Mouse (Mus musculus) limb, embryonic 12.5 days (tissue): Measurements from ENCODE around the gene Hgd. TPM values are rescaled to one million over a fixed set of nuclear protein-coding genes. Genes with fewer than 3 reads are reported as not detected.

Source experiments
- ATAC-seq: fragments of 200-750 bp; cut with Nextera tagmentation; 2 replicates; pipeline ENCODE4 v1.8.0; 2017; ENCODE audit warnings: low read depth, moderate TSS enrichment; ENCODE audit not compliant: insufficient number of reproducible peaks, insufficient read depth, low FRiP score, low TSS enrichment
- H3K27ac ChIP-seq: fragments of 300-500 bp; sonication (generic); 2 replicates; pipeline ENCODE4 v1.5.1; 2016; ENCODE audit warnings: mild to moderate bottlenecking, moderate library complexity
- H3K27me3 ChIP-seq: fragments of 300-500 bp; sonication (generic); 2 replicates; pipeline ENCODE4 v1.6.1; 2016; ENCODE audit warnings: mild to moderate bottlenecking, moderate library complexity
- H3K36me3 ChIP-seq: fragments of 300-500 bp; sonication (generic); 2 replicates; pipeline ENCODE4 v1.6.1; 2016; ENCODE audit warnings: mild to moderate bottlenecking, moderate library complexity
- H3K4me1 ChIP-seq: fragments of 300-500 bp; sonication (generic); replicated peaks from 2 replicates; pipeline ENCODE4 v1.6.1; 2016
- H3K4me2 ChIP-seq: fragments of 300-500 bp; sonication (generic); 2 replicates; pipeline ENCODE4 v1.6.1; 2016; ENCODE audit warnings: mild to moderate bottlenecking, moderate library complexity
- H3K4me3 ChIP-seq: fragments of 300-500 bp; sonication (generic); replicated peaks from 2 replicates; pipeline ENCODE4 v1.5.1; 2016; ENCODE audit warnings: mild to moderate bottlenecking
- H3K9ac ChIP-seq: fragments of 300-500 bp; sonication (generic); replicated peaks from 2 replicates; pipeline ENCODE4 v1.6.1; 2016; ENCODE audit warnings: mild to moderate bottlenecking, moderate library complexity
- H3K9me3 ChIP-seq: fragments of 300-500 bp; sonication (generic); 2 replicates; pipeline ENCODE4 v1.6.1; 2016; ENCODE audit warnings: mild to moderate bottlenecking, moderate library complexity
- WGBS: fragments of 180-500 bp; shearing (Covaris S2); methylation state at CpG from one replicate; pipeline ENCODE4 v1.1.7; 2016; 5-methylcytosine and 5-hydroxymethylcytosine counted together
- polyA plus RNA-seq: library from polyadenylated mRNA; unstranded; fragments of >200 nt; fragmentation: Nextera tagmentation; extraction: Ambion mirVana; gene quantifications from 2 replicates; pipeline ENCODE4 v1.2.1, GENCODE M21; 2016

Hgd gene
- polyA plus RNA-seq, 1 experiment from 2014 or later = 0.36 TPM

DNA sequence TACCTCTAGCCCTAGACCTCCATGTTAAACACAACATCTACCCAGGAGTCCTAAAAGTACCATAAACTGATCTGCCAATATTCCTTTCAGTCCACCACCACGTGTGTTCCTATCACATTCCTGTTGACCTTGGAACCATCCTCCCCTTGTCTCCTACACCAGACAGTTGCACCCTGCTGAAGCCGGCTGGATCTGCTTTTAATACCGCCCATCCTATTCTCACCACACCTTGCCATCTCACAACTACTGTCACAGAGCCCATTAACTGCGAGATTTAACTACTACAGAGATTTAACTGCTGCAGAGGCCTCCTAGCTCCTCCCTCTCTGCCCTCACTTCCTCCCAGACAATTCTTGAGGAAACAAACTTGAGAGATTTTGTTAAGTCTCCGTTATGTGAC is 71.5 kb downstream of the Hgd start:
- H3K4me3 ChIP-seq = no peak overlapping the region
- no peak overlapping the region for H3K4me2 ChIP-seq
- no peak overlapping the region for H3K27ac ChIP-seq
- no peaks in the 10 kb centered on the region for H3K27me3 ChIP-seq
- WGBS = 82% methylated on average over 5 of the region's 5 CpGs
- peaks cover 25% of the 10 kb centered on the region for H3K36me3 ChIP-seq
- peaks cover 13% of the 10 kb centered on the region; the same call in 1 of the 2 replicates for H3K4me1 ChIP-seq
- no peaks in the 10 kb centered on the region for H3K9me3 ChIP-seq
- ATAC-seq = no peak
- no peak overlapping the region for H3K9ac ChIP-seq

- Histone ChIP-seq H3K9ac (no peak overlapping the region), H3K4me1 (peaks cover 13% of the 10 kb centered on the region; the same call in 1 of the 2 replicates), H3K9me3 (no peaks in the 10 kb centered on the region), H3K4me2 (peak overlapping the region; percentile 66; the same call in 1 of the 2 replicates), H3K27me3 (no peaks in the 10 kb centered on the region), H3K27ac (no peak overlapping the region), H3K36me3 (peaks cover 13% of the 10 kb centered on the region), H3K4me3 (no peak overlapping the region)
- no peak for ATAC-seq
- WGBS = 82% methylated on average over 5 of the region's 5 CpGs
Observed at GRCm38 (mm10) chr16:37652654-37653053, 72.7 kb downstream of the Hgd start.

DNA sequence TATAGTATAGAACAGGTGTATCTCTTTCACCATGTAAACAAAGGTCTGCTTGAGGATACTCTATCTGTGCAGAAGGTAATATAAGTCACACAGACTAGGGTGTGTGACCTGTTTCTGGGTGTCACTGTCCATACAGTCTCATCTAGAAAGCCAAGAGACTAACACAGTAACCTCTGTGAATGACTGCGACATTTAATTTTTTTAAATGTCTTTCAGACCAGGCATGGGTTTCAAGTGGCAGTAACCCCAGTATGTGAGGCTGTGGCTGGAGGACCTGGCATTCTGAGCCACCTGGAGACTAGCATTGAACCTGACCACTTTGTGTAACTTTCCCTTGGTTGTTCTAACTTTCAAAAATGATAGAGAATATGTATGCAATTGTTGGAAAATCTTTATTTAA is 73.1 kb downstream of the Hgd start:
- Histone ChIP-seq H3K4me1 (peaks cover 13% of the 10 kb centered on the region; the same call in 1 of the 2 replicates), H3K9me3 (no peaks in the 10 kb centered on the region), H3K27me3 (no peaks in the 10 kb centered on the region), H3K4me2 (peak overlapping the region; percentile 66), H3K27ac (no peak overlapping the region), H3K36me3 (peaks cover 9% of the 10 kb centered on the region), H3K4me3 (peak overlapping the region; percentile 60), H3K9ac (no peak overlapping the region)
- no peak for ATAC-seq
- WGBS = 89% methylated on average over 1 of the region's 1 CpGs

DNA sequence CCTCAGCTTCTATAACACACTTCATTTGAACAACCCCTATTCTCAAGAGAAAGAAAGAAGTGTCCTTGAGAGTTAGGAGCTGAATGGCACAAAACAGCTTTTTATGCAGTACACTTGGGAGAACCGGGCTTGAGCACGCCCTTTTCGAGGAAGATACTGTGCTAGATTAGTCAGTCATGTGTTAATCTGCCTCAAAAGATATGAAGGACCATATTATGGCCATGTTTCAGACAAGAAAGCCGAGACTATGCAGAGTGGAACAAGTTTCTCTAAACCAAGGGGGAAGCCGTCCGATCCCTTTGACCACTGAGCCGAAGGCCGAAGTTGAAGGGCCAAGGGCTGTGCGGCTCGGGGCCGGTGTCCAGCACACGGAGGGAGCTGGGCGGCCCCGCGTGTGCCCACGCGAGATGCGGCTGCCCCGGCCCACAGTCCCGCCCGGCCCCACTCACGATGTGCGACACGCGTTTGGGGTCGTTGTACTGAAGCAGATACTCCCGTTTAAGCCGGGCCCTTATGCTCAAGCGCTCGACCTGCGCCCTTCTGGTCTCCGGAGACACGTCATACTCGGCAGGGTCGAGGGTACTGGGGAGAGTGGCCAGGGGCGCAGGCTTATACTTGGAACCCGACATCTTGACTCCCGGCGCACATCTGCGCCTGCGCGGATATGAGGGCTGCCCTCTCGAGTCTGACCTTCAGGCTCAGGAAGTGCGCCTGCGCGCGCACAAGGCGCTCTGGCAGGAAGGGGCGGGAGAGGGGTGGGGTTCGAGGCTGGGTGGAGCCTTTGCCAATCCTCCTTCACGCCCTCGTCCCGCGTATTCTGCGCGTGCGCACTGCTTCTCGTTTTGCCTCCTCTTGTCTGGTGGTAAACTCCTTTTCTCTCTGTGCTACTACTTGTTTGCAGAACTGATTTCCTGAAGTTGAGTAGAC is 74.0 kb downstream of the Hgd start, which contains the start of gene Ndufb4:
TSS of gene Ndufb4 (minus strand) at position 723 of the 927 bp plus-strand sequence.
- Histone ChIP-seq H3K27ac (peak within 1 kb of the TSS; percentile 54; the same call in 1 of the 2 replicates), H3K4me1 (peaks cover 13% of the 10 kb centered on the region; the same call in 1 of the 2 replicates), H3K9ac (peak within 1 kb of the TSS; percentile 79), H3K36me3 (peaks cover 5% of the 10 kb centered on the region; the same call in 1 of the 2 replicates), H3K9me3 (no peaks in the 10 kb centered on the region), H3K27me3 (no peaks in the 10 kb centered on the region), H3K4me3 (peak within 1 kb of the TSS; percentile 60), H3K4me2 (peak within 1 kb of the TSS; percentile 66)
- peak; percentile 91 for ATAC-seq
- under 1% methylated on average over 51 of the region's 58 CpGs for WGBS

DNA sequence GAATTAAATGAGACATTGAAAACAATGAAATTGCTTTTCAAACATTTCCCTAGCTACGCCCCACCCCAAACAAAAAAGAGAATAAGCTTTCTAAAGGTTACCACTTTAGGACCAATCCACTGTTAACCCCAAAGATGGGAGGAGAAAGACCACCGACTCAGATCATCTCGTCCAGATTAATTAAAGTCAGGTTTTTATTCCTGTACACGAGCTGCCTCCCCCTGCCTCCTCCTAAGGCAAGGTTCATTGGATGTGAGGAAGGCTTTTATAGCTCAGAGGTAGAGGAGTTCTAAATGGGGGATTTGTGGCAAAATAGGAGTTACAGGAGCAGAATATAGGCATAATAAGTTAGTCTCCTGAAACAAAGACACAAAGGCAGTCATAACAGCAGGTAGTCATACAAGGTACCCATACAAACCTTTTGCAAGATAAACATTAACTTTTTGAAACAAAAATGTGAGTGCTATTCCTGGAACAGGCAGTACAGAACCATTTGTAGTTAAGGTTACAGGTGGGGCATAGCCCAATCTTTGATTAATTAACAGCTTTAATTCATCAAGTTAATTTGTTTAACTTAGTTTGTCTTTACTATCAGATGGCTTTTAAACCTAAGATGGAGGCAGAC is 75.0 kb downstream of the Hgd start:
- H3K27ac ChIP-seq = peak overlapping the region; percentile 37; the same call in 1 of the 2 replicates
- 56% methylated on average over 4 of the region's 4 CpGs for WGBS

GRCm38 (mm10) chr16:37655756-37656347 is 75.9 kb downstream of the Hgd start:
- H3K9ac ChIP-seq = no peak overlapping the region
- H3K4me1 ChIP-seq = peaks cover 13% of the 10 kb centered on the region; the same call in 1 of the 2 replicates
- WGBS = 27% methylated on average over 4 of the region's 4 CpGs
- no peak for ATAC-seq
- H3K27me3 ChIP-seq = no peaks in the 10 kb centered on the region
- no peak overlapping the region for H3K4me2 ChIP-seq
- H3K36me3 ChIP-seq = peaks cover 3% of the 10 kb centered on the region; the same call in 1 of the 2 replicates
- no peaks in the 10 kb centered on the region for H3K9me3 ChIP-seq
- H3K27ac ChIP-seq = no peak overlapping the region
- no peak overlapping the region for H3K4me3 ChIP-seq

More for the DNA sequence above, 75.0 kb downstream of the Hgd start:
- Histone ChIP-seq H3K27me3 (no peaks in the 10 kb centered on the region), H3K36me3 (peaks cover 5% of the 10 kb centered on the region; the same call in 1 of the 2 replicates), H3K4me3 (peak overlapping the region; percentile 60; the same call in 1 of the 2 replicates), H3K4me2 (peak overlapping the region; percentile 54), H3K9me3 (no peaks in the 10 kb centered on the region), H3K4me1 (peaks cover 13% of the 10 kb centered on the region; the same call in 1 of the 2 replicates), H3K9ac (no peak overlapping the region)
- no peak for ATAC-seq

DNA sequence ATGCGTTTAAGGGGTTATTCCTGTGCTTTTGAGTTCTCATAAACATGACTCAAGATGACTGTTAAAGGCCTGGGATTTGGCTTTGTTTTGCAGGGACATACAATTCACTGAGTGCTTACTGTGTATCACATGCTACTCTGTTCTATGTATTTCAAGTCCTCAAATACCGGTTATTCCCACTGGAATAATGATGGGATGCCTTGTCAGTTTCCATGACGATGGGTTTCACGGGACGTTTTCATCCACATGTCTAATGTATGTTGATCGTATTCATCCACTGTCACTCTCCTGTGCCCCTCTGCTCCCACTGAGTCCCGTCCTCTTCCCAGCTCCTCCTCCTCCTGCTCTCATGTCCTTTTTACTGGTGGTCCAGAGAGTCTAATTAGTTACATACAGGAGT is 76.8 kb downstream of the Hgd start:
- Histone ChIP-seq H3K4me1 (peaks cover 13% of the 10 kb centered on the region; the same call in 1 of the 2 replicates), H3K9me3 (no peaks in the 10 kb centered on the region), H3K4me3 (no peak overlapping the region), H3K27me3 (no peaks in the 10 kb centered on the region), H3K36me3 (no peaks in the 10 kb centered on the region), H3K27ac (no peak overlapping the region), H3K4me2 (no peak overlapping the region), H3K9ac (no peak overlapping the region)
- no peak for ATAC-seq
- 80% methylated on average over 7 of the region's 7 CpGs for WGBS

DNA sequence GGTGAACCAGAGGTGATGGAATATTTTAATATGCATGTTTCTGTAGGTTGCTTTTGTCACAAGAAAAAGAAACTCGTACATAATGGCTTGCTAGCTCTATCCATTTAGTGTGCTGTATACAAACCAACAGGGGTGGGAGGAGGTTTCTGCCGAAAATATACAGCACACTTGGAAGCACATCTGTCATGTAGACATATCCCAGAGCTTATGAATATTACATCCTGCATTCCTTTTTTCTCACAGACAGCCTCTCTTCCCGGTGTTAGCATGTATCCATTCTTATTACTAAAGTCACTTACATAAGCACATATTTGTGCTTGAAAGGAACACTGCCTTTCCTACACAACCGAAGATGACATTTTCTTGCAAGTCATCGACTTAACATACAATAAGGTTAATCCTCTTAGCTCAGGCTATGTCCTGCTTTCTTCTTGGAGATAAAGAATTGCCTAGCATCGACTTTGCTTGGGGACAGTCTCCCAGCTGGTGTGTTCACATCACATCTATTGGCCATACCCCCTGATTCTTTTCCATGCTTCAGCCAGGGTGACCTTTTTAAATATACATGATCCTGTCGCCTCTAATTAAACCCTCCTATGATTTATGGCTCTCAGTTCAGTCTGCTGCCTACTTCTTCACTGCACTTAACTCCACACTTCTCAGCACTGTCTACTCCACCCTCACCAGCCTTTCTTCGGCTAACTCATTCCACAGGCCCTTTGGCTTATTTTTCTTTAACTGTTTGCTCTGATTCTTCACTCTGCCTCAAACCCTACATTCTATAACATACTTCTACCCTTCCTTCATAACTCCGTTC is 83.9 kb downstream of the Hgd start:
- H3K9me3 ChIP-seq = no peaks in the 10 kb centered on the region
- WGBS = 79% methylated on average over 9 of the region's 9 CpGs
- no peak overlapping the region for H3K4me3 ChIP-seq
- H3K9ac ChIP-seq = no peak overlapping the region
- H3K27ac ChIP-seq = no peak overlapping the region
- no peaks in the 10 kb centered on the region for H3K27me3 ChIP-seq
- no peaks in the 10 kb centered on the region for H3K4me1 ChIP-seq
- no peak overlapping the region for H3K4me2 ChIP-seq
- ATAC-seq = no peak
- H3K36me3 ChIP-seq = no peaks in the 10 kb centered on the region

DNA sequence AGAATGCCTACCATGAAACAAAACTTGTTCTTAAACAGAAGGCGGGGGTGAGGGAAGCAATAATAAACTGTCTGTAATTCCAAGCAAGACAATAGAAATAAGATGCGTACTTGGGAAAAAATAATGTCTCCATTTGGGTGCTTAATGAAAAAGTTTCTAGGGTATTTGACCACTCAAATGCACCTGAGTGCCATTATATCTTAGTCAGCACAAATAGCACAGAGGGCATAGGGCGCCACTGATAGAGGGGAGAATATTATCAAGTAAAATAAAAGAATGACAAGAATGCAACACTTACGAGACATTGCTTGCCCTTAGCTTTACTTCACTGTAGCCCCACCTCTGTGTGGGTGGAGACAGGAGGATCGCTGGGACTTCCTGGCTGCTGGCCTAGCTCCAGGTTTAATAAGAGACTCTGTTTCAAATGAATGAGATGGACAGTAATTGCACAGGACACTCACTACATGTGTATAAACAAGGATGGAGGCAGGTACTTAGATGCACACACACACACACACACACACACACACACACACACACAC is 85.5 kb downstream of the Hgd start:
- no peaks in the 10 kb centered on the region for H3K27me3 ChIP-seq
- WGBS = 76% methylated on average over 5 of the region's 5 CpGs
- no peak for ATAC-seq
- no peaks in the 10 kb centered on the region for H3K9me3 ChIP-seq
- no peak overlapping the region for H3K4me3 ChIP-seq
- no peak overlapping the region for H3K4me2 ChIP-seq
- no peaks in the 10 kb centered on the region for H3K4me1 ChIP-seq
- H3K36me3 ChIP-seq = no peaks in the 10 kb centered on the region
- no peak overlapping the region for H3K27ac ChIP-seq
- no peak overlapping the region for H3K9ac ChIP-seq

- no peak overlapping the region for H3K4me2 ChIP-seq
- no peaks in the 10 kb centered on the region; the same call in 1 of the 2 replicates for H3K9me3 ChIP-seq
- no peak overlapping the region for H3K9ac ChIP-seq
- WGBS = 36% methylated on average over 4 of the region's 4 CpGs
- no peak overlapping the region for H3K4me3 ChIP-seq
- H3K27me3 ChIP-seq = no peaks in the 10 kb centered on the region
- no peaks in the 10 kb centered on the region for H3K4me1 ChIP-seq
- no peak for ATAC-seq
- no peaks in the 10 kb centered on the region for H3K36me3 ChIP-seq
- no peak overlapping the region for H3K27ac ChIP-seq
Observed at GRCm38 (mm10) chr16:37670666-37671283, 90.8 kb downstream of the Hgd start.
